Mouse (Mus musculus) embryonic facial prominence, embryonic 10.5 days (tissue): ENCODE results near the gene Pfdn5. TPM values are rescaled to one million over a fixed set of nuclear protein-coding genes. Genes with fewer than 3 reads are reported as not detected.
A peak's percentile ranks its signal among the peaks of the same experiment; 100 is the strongest.

Experiments used
- DNase-seq: peaks from one replicate; pipeline ENCODE4 v3.0.0-alpha.2; 2017; ENCODE audit warnings: low spot score
- H3K27ac ChIP-seq: fragments of 300-500 bp; sonication (generic); replicated peaks from 2 replicates; pipeline ENCODE4 v1.5.1; 2016; ENCODE audit warnings: mild to moderate bottlenecking
- H3K27me3 ChIP-seq: fragments of 300-500 bp; sonication (generic); replicated peaks from 2 replicates; pipeline ENCODE4 v1.6.1; 2016; ENCODE audit warnings: low read depth, mild to moderate bottlenecking; ENCODE audit not compliant: poor library complexity, severe bottlenecking
- H3K36me3 ChIP-seq: fragments of 300-500 bp; sonication (generic); replicated peaks from 2 replicates; pipeline ENCODE4 v1.6.1; 2016; ENCODE audit warnings: mild to moderate bottlenecking, moderate library complexity
- H3K4me1 ChIP-seq: fragments of 300-500 bp; sonication (generic); 2 replicates; pipeline ENCODE4 v1.6.1; 2016
- H3K4me3 ChIP-seq: fragments of 300-500 bp; sonication (generic); 2 replicates; pipeline ENCODE4 v1.5.1; 2016; ENCODE audit warnings: mild to moderate bottlenecking, moderate library complexity
- H3K9me3 ChIP-seq: fragments of 300-500 bp; sonication (generic); 2 replicates; pipeline ENCODE4 v1.6.1; 2016; ENCODE audit warnings: mild to moderate bottlenecking
- WGBS: fragments of 180-500 bp; shearing (Covaris S2); methylation state at CpG from one replicate; pipeline ENCODE4 v1.1.7; 2016; 5-methylcytosine and 5-hydroxymethylcytosine counted together
- polyA plus RNA-seq: library from polyadenylated mRNA; unstranded; fragments of >200 nt; fragmentation: Nextera tagmentation; extraction: Ambion mirVana; gene quantifications from 2 replicates; pipeline ENCODE4 v1.2.1, GENCODE M21; 2016

Gene Pfdn5
- polyA plus RNA-seq, 1 experiment from 2014 or later: 353 TPM

- H3K36me3 ChIP-seq: peaks cover 91% of the 10 kb centered on the region
Observed at GRCm38 (mm10) chr15:102341580-102341979, 15.7 kb downstream of the Pfdn5 start.

GRCm38 (mm10) chr15:102344490-102344889 is 18.6 kb downstream of the Pfdn5 start:
- H3K4me3 ChIP-seq: no peak overlapping the region
- H3K27ac ChIP-seq: no peak overlapping the region
- H3K27me3 ChIP-seq: no peaks in the 10 kb centered on the region
- peaks cover 83% of the 10 kb centered on the region for H3K36me3 ChIP-seq
- H3K9me3 ChIP-seq: no peaks in the 10 kb centered on the region
- no peak for DNase-seq
- peaks cover 3% of the 10 kb centered on the region for H3K4me1 ChIP-seq
- 94% methylated on average over 3 of the region's 3 CpGs for WGBS

More at GRCm38 (mm10) chr15:102341580-102341979, 15.7 kb downstream of the Pfdn5 start:
- 7% methylated on average over 1 of the region's 1 CpGs for WGBS
- Histone ChIP-seq H3K27me3 (no peaks in the 10 kb centered on the region), H3K27ac (no peak overlapping the region), H3K4me1 (no peaks in the 10 kb centered on the region), H3K4me3 (no peak overlapping the region), H3K9me3 (no peaks in the 10 kb centered on the region)
- DNase-seq: peak; percentile 59

GRCm38 (mm10) chr15:102346444-102346843 is 20.5 kb downstream of the Pfdn5 start:
- Histone ChIP-seq H3K4me1 (peaks cover 16% of the 10 kb centered on the region), H3K9me3 (no peaks in the 10 kb centered on the region), H3K27ac (no peak overlapping the region), H3K27me3 (no peaks in the 10 kb centered on the region), H3K4me3 (no peak overlapping the region), H3K36me3 (peaks cover 71% of the 10 kb centered on the region)
- DNase-seq: no peak
- 76% methylated on average over 4 of the region's 4 CpGs for WGBS

GRCm38 (mm10) chr15:102350138-102350941 is 24.4 kb downstream of the Pfdn5 start, which contains the start of gene Aaas:
Gene Aaas, minus strand, starts transcription at chr15:102350771.
- Histone ChIP-seq H3K9me3 (no peaks in the 10 kb centered on the region), H3K27ac (peak within 1 kb of the TSS; percentile 93), H3K4me3 (peak within 1 kb of the TSS; percentile 86), H3K27me3 (no peaks in the 10 kb centered on the region), H3K4me1 (peaks cover 24% of the 10 kb centered on the region), H3K36me3 (peaks cover 34% of the 10 kb centered on the region)
- peak; percentile 96 for DNase-seq
- WGBS: under 1% methylated on average over 56 of the region's 56 CpGs

GRCm38 (mm10) chr15:102350942-102351291 is 25.0 kb downstream of the Pfdn5 start:
- DNase-seq: no peak
- Histone ChIP-seq H3K4me1 (peaks cover 30% of the 10 kb centered on the region), H3K27ac (peak overlapping the region; percentile 93), H3K9me3 (no peaks in the 10 kb centered on the region), H3K27me3 (peaks cover 3% of the 10 kb centered on the region; the same call in 1 of the 2 replicates), H3K4me3 (peak overlapping the region; percentile 86), H3K36me3 (peaks cover 28% of the 10 kb centered on the region)
- 11% methylated on average over 11 of the region's 11 CpGs for WGBS

GRCm38 (mm10) chr15:102352177-102352576 is 26.3 kb downstream of the Pfdn5 start:
- Histone ChIP-seq H3K9me3 (no peaks in the 10 kb centered on the region), H3K27me3 (peaks cover 13% of the 10 kb centered on the region), H3K4me3 (no peak overlapping the region), H3K27ac (no peak overlapping the region), H3K36me3 (peaks cover 15% of the 10 kb centered on the region), H3K4me1 (peaks cover 43% of the 10 kb centered on the region)
- no peak for DNase-seq
- WGBS: 55% methylated on average over 2 of the region's 2 CpGs

GRCm38 (mm10) chr15:102353986-102354385 is 28.1 kb downstream of the Pfdn5 start:
- WGBS: 80% methylated on average over 2 of the region's 2 CpGs
- no peak for DNase-seq
- H3K27ac ChIP-seq: no peak overlapping the region
- peaks cover under 1% of the 10 kb centered on the region; the same call in 1 of the 2 replicates for H3K36me3 ChIP-seq
- no peak overlapping the region for H3K4me3 ChIP-seq
- peaks cover 31% of the 10 kb centered on the region for H3K27me3 ChIP-seq
- no peaks in the 10 kb centered on the region for H3K9me3 ChIP-seq
- peaks cover 61% of the 10 kb centered on the region for H3K4me1 ChIP-seq

GRCm38 (mm10) chr15:102355134-102355870 is 29.4 kb downstream of the Pfdn5 start:
- Histone ChIP-seq H3K4me3 (peak overlapping the region; percentile 67), H3K27me3 (peaks cover 44% of the 10 kb centered on the region), H3K9me3 (no peaks in the 10 kb centered on the region), H3K27ac (peak overlapping the region; percentile 97), H3K36me3 (no peaks in the 10 kb centered on the region), H3K4me1 (peaks cover 65% of the 10 kb centered on the region)
- under 1% methylated on average over 49 of the region's 49 CpGs for WGBS
- DNase-seq: peak; percentile 80

- H3K4me3 ChIP-seq: peak overlapping the region; percentile 67
- WGBS: under 1% methylated on average over 38 of the region's 38 CpGs
- peak overlapping the region; percentile 97 for H3K27ac ChIP-seq
- peaks cover 46% of the 10 kb centered on the region for H3K27me3 ChIP-seq
- H3K9me3 ChIP-seq: no peaks in the 10 kb centered on the region
- DNase-seq: peak; percentile 87
- H3K4me1 ChIP-seq: peaks cover 63% of the 10 kb centered on the region
- H3K36me3 ChIP-seq: no peaks in the 10 kb centered on the region
Observed at GRCm38 (mm10) chr15:102355871-102356441, 30.0 kb downstream of the Pfdn5 start.

- Histone ChIP-seq H3K4me1 (peaks cover 59% of the 10 kb centered on the region), H3K9me3 (no peaks in the 10 kb centered on the region), H3K4me3 (peak overlapping the region; percentile 67)
Observed at GRCm38 (mm10) chr15:102356501-102357325, 30.8 kb downstream of the Pfdn5 start.

GRCm38 (mm10) chr15:102358126-102358525 is 32.2 kb downstream of the Pfdn5 start:
- peak; percentile 68 for DNase-seq
- Histone ChIP-seq H3K9me3 (no peaks in the 10 kb centered on the region), H3K27ac (peak overlapping the region; percentile 49; the same call in 1 of the 2 replicates), H3K4me3 (peak overlapping the region; percentile 39), H3K36me3 (no peaks in the 10 kb centered on the region), H3K27me3 (peaks cover 58% of the 10 kb centered on the region), H3K4me1 (peaks cover 70% of the 10 kb centered on the region)
- 2% methylated on average over 25 of the region's 25 CpGs for WGBS

More at GRCm38 (mm10) chr15:102356501-102357325, 30.8 kb downstream of the Pfdn5 start:
- Histone ChIP-seq H3K27me3 (peaks cover 46% of the 10 kb centered on the region), H3K36me3 (no peaks in the 10 kb centered on the region), H3K27ac (peak overlapping the region; percentile 97)
- peak; percentile 54 for DNase-seq
- WGBS: 15% methylated on average over 16 of the region's 16 CpGs
